Mouse (Mus musculus) left cerebral cortex, adult 9 months (tissue): ENCODE measurements around the gene H6pd.

Experiments used
- DNase-seq, 2 experiments: peaks; one replicate each; pipeline ENCODE4 v3.0.0; 2022; ENCODE audit warnings: low spot score in 2 of 2

Gene H6pd

GRCm38 (mm10) chr4:149999510-149999900, 9.3 kb downstream of the H6pd start:
- DNase-seq: no peak

GRCm38 (mm10) chr4:149998786-149999509, 9.9 kb downstream of the H6pd start:
- DNase-seq: no peak

GRCm38 (mm10) chr4:149997999-149998398, 10.8 kb downstream of the H6pd start:
- no peak for DNase-seq

GRCm38 (mm10) chr4:149996440-149996839, 12.4 kb downstream of the H6pd start:
- no peak for DNase-seq

GRCm38 (mm10) chr4:149995911-149996310, 12.9 kb downstream of the H6pd start:
- no peak for DNase-seq

- DNase-seq: no peak
These were observed 14.6 kb downstream of the H6pd start for GRCm38 (mm10) chr4:149994218-149994617.

- no peak for DNase-seq
These were observed 16.2 kb downstream of the H6pd start for GRCm38 (mm10) chr4:149992670-149993032.

- no peak for DNase-seq
These were observed 16.8 kb downstream of the H6pd start for GRCm38 (mm10) chr4:149991755-149992669.

- no peak for DNase-seq
These were observed 17.7 kb downstream of the H6pd start for GRCm38 (mm10) chr4:149990954-149991633.

GRCm38 (mm10) chr4:149990212-149990953, 18.4 kb downstream of the H6pd start:
- DNase-seq: no peak

GRCm38 (mm10) chr4:149988931-149989556, 19.8 kb downstream of the H6pd start:
- DNase-seq: peak in 1 of 2 experiments; percentile 79

GRCm38 (mm10) chr4:149988301-149988700, 20.5 kb downstream of the H6pd start:
- DNase-seq: no peak

- DNase-seq: no peak
These were observed 22.0 kb downstream of the H6pd start for GRCm38 (mm10) chr4:149986671-149987417.

GRCm38 (mm10) chr4:149983921-149984645, 24.7 kb downstream of the H6pd start:
- no peak for DNase-seq

GRCm38 (mm10) chr4:149982154-149982553, 26.7 kb downstream of the H6pd start:
- no peak for DNase-seq

- DNase-seq: peak; percentile 61 to 92
These were observed 29.0 kb downstream of the H6pd start for GRCm38 (mm10) chr4:149979819-149980308.

GRCm38 (mm10) chr4:149978820-149979219, 30.0 kb downstream of the H6pd start:
- DNase-seq: no peak

- DNase-seq: no peak
These were observed 30.9 kb downstream of the H6pd start for GRCm38 (mm10) chr4:149977801-149978544.

GRCm38 (mm10) chr4:149977181-149977580, 31.6 kb downstream of the H6pd start:
- DNase-seq: peak; percentile 48 to 58
